Mouse (Mus musculus) heart, embryonic 15.5 days (tissue): Measurements from ENCODE around the gene Ksr2. TPM values are rescaled to one million over a fixed set of nuclear protein-coding genes. Genes with fewer than 3 reads are reported as not detected.

Source experiments
- ATAC-seq: fragments of 200-750 bp; cut with Nextera tagmentation; replicated peaks from 2 replicates; pipeline ENCODE4 v1.8.0; 2017; ENCODE audit warnings: low read depth, moderate TSS enrichment; ENCODE audit not compliant: insufficient number of reproducible peaks, insufficient read depth, low FRiP score
- H3K27ac ChIP-seq: fragments of 300-500 bp; sonication (generic); 2 replicates; pipeline ENCODE4 v1.5.1; 2015; ENCODE audit warnings: mild to moderate bottlenecking, inconsistent platforms
- H3K27me3 ChIP-seq: fragments of 300-500 bp; sonication (generic); 2 replicates; pipeline ENCODE4 v1.6.1; 2015; ENCODE audit warnings: inconsistent platforms
- H3K36me3 ChIP-seq: fragments of 300-500 bp; sonication (generic); 2 replicates; pipeline ENCODE4 v1.6.1; 2015; ENCODE audit warnings: mild to moderate bottlenecking, inconsistent platforms
- H3K4me1 ChIP-seq: fragments of 300-500 bp; sonication (generic); replicated peaks from 2 replicates; pipeline ENCODE4 v1.6.1; 2015; ENCODE audit warnings: inconsistent platforms
- H3K4me2 ChIP-seq: fragments of 300-500 bp; sonication (generic); 2 replicates; pipeline ENCODE4 v1.6.1; 2015; ENCODE audit warnings: inconsistent platforms, mild to moderate bottlenecking, moderate library complexity
- H3K4me3 ChIP-seq: fragments of 300-500 bp; sonication (generic); 2 replicates; pipeline ENCODE4 v1.5.1; 2015; ENCODE audit warnings: mild to moderate bottlenecking, inconsistent platforms
- H3K9ac ChIP-seq: fragments of 300-500 bp; sonication (generic); 2 replicates; pipeline ENCODE4 v1.6.1; 2015; ENCODE audit warnings: mild to moderate bottlenecking, inconsistent platforms
- H3K9me3 ChIP-seq: fragments of 300-500 bp; sonication (generic); replicated peaks from 2 replicates; pipeline ENCODE4 v1.6.1; 2016; ENCODE audit warnings: inconsistent platforms
- WGBS: fragments of 180-500 bp; shearing (Covaris S2); methylation state at CpG from one replicate; pipeline ENCODE4 v1.1.7; 2015; ENCODE audit warnings: mixed read lengths; 5-methylcytosine and 5-hydroxymethylcytosine counted together
- polyA plus RNA-seq: library from polyadenylated mRNA; unstranded; fragments of >200 nt; fragmentation: Nextera tagmentation; extraction: Ambion mirVana; gene quantifications from 2 replicates; pipeline ENCODE4 v1.2.1, GENCODE M21; 2015

Ksr2 gene
- polyA plus RNA-seq, 1 experiment from 2014 or later, result 0.08 TPM

- H3K4me1 ChIP-seq, result 0 out of 2 replicates have a peak, but pooled peaks cover 5% of the 10 kb centered on the region
- 0 out of 2 replicates have a peak, but pooled peaks cover 6% of the 10 kb centered on the region for H3K27me3 ChIP-seq
- H3K9me3 ChIP-seq, result no peaks in the 10 kb centered on the region
- no peak for ATAC-seq
- no peak overlapping the region for H3K4me3 ChIP-seq
- no peak overlapping the region for H3K4me2 ChIP-seq
- no peak overlapping the region for H3K27ac ChIP-seq
- no peaks in the 10 kb centered on the region for H3K36me3 ChIP-seq
- WGBS, result 82% methylated on average over 2 of the region's 2 CpGs
- no peak overlapping the region for H3K9ac ChIP-seq
Measured at GRCm38 (mm10) chr5:117452013-117452412, 38.2 kb downstream of the Ksr2 start.

DNA sequence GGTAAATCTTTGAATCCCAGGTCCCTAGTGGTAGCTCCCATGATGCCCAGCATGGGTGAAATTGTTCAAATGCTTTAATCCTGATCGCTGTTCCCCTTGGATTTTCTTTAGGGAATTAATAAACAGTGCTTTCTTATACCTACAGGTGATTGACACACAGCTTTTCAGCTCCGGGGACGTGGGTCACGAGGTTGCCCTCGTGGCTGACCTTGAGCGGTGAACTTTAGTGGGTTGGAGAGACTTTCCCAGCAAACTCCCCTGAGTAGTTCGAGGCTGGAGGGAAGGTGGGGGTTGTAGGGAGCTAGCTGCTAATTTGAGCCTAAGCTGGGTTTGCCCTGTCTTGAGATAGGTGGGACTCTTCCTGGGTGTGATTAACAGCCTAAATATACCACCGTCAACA lies 41.7 kb downstream of the Ksr2 start:
- Histone ChIP-seq H3K9ac (no peak overlapping the region), H3K4me3 (no peak overlapping the region), H3K4me1 (0 out of 2 replicates have a peak, but pooled peaks cover 5% of the 10 kb centered on the region), H3K4me2 (no peak overlapping the region), H3K27ac (no peak overlapping the region), H3K27me3 (no peaks in the 10 kb centered on the region), H3K36me3 (no peaks in the 10 kb centered on the region), H3K9me3 (no peaks in the 10 kb centered on the region)
- ATAC-seq, result no peak
- WGBS, result 56% methylated on average over 8 of the region's 8 CpGs

GRCm38 (mm10) chr5:117457121-117457520 lies 43.3 kb downstream of the Ksr2 start:
- no peaks in the 10 kb centered on the region for H3K36me3 ChIP-seq
- H3K9ac ChIP-seq, result no peak overlapping the region
- H3K4me1 ChIP-seq, result 0 out of 2 replicates have a peak, but pooled peaks cover 5% of the 10 kb centered on the region
- no peak for ATAC-seq
- H3K4me2 ChIP-seq, result no peak overlapping the region
- H3K27ac ChIP-seq, result no peak overlapping the region
- WGBS, result 60% methylated on average over 9 of the region's 9 CpGs
- no peaks in the 10 kb centered on the region for H3K27me3 ChIP-seq
- H3K9me3 ChIP-seq, result no peaks in the 10 kb centered on the region
- H3K4me3 ChIP-seq, result no peak overlapping the region

GRCm38 (mm10) chr5:117457583-117457982 lies 43.8 kb downstream of the Ksr2 start:
- no peak for ATAC-seq
- H3K27ac ChIP-seq, result no peak overlapping the region
- WGBS, result 77% methylated on average over 8 of the region's 8 CpGs

GRCm38 (mm10) chr5:117458899-117459298 lies 45.1 kb downstream of the Ksr2 start:
- Histone ChIP-seq H3K9me3 (no peaks in the 10 kb centered on the region), H3K4me1 (0 out of 2 replicates have a peak, but pooled peaks cover 5% of the 10 kb centered on the region), H3K9ac (no peak overlapping the region), H3K4me2 (no peak overlapping the region), H3K27ac (no peak overlapping the region), H3K36me3 (no peaks in the 10 kb centered on the region), H3K4me3 (no peak overlapping the region), H3K27me3 (no peaks in the 10 kb centered on the region)
- 55% methylated on average over 9 of the region's 9 CpGs for WGBS
- no peak for ATAC-seq

More at GRCm38 (mm10) chr5:117457583-117457982, 43.8 kb downstream of the Ksr2 start:
- no peak overlapping the region for H3K4me2 ChIP-seq
- no peaks in the 10 kb centered on the region for H3K9me3 ChIP-seq
- 0 out of 2 replicates have a peak, but pooled peaks cover 5% of the 10 kb centered on the region for H3K4me1 ChIP-seq
- no peaks in the 10 kb centered on the region for H3K36me3 ChIP-seq
- no peaks in the 10 kb centered on the region for H3K27me3 ChIP-seq
- H3K9ac ChIP-seq, result no peak overlapping the region
- H3K4me3 ChIP-seq, result no peak overlapping the region

GRCm38 (mm10) chr5:117460261-117460660 lies 46.5 kb downstream of the Ksr2 start:
- Histone ChIP-seq H3K9ac (no peak overlapping the region), H3K4me3 (no peak overlapping the region), H3K27me3 (no peaks in the 10 kb centered on the region), H3K27ac (no peak overlapping the region), H3K36me3 (no peaks in the 10 kb centered on the region), H3K4me1 (0 out of 2 replicates have a peak, but pooled peaks cover 5% of the 10 kb centered on the region), H3K4me2 (no peak overlapping the region), H3K9me3 (no peaks in the 10 kb centered on the region)
- WGBS, result 88% methylated on average over 14 of the region's 14 CpGs
- no peak for ATAC-seq

DNA sequence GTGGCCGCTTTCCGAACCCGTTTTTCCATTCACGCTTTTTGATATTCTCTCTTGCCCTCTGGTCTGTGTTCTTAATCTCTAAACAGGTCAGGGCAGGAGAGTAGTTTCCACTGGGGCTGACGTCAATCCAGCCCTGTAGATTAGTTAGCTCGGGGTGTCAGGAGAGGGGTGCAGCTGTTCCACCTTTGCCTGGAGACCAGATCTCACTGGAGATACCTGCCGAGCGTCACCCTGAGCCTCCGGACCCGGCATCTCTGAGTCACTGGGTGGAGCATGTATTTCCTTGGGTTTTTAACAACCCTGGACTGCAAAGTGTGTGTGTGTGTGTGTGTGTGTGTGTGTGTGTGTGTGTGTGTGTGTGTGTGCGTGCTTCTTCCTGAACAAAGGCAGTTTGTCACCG lies 53.3 kb downstream of the Ksr2 start:
- Histone ChIP-seq H3K4me3 (no peak overlapping the region), H3K9me3 (no peaks in the 10 kb centered on the region), H3K9ac (no peak overlapping the region), H3K36me3 (no peaks in the 10 kb centered on the region), H3K4me1 (no peaks in the 10 kb centered on the region), H3K27me3 (no peaks in the 10 kb centered on the region), H3K27ac (no peak overlapping the region), H3K4me2 (no peak overlapping the region)
- WGBS, result 53% methylated on average over 12 of the region's 12 CpGs
- ATAC-seq, result no peak

DNA sequence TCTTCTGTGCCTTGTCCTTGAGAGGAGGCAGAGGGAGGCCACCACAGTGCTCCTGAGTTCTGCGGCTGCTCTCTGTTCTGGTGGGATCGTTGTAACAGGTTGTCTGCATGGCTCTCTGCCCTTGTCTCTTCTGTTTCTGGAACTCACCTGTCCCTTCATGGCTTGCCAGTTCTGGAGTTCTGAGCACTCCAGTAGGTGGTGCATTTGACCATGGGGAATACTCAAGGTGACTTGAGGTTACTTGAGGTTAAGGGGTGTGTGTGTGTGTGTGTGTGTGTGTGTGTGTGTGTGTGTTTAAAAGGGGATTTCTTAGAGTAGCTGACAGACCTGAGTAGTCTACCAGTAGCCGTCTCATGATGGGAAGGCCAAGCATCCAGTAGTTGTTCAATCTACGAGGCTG lies 55.2 kb downstream of the Ksr2 start:
- ATAC-seq, result no peak
- WGBS, result 78% methylated on average over 4 of the region's 4 CpGs
- H3K4me2 ChIP-seq, result no peak overlapping the region

DNA sequence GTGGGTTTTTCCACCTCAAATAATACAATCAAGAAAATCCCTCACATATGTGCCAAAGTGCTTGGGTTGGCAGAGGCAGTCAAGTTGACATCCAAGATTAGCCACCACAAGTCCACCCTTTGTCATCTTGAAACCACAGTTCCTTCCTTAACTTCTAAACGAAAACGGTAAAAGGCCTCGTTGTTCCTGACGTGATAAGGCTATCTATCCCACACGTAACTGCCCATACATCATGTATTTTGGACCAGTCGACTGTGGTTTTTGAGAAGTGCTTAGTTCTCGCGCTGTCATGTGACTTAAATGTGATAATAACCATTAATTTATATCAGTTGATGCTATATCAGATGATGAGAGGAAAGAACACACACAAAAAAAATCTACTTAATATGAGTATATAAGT lies 55.8 kb downstream of the Ksr2 start:
- no peaks in the 10 kb centered on the region for H3K4me1 ChIP-seq
- no peak overlapping the region for H3K9ac ChIP-seq
- no peaks in the 10 kb centered on the region for H3K36me3 ChIP-seq
- no peak for ATAC-seq
- H3K9me3 ChIP-seq, result no peaks in the 10 kb centered on the region
- no peaks in the 10 kb centered on the region for H3K27me3 ChIP-seq
- H3K4me2 ChIP-seq, result no peak overlapping the region
- H3K4me3 ChIP-seq, result no peak overlapping the region
- no peak overlapping the region for H3K27ac ChIP-seq
- WGBS, result 64% methylated on average over 8 of the region's 8 CpGs

More for the DNA sequence above, 55.2 kb downstream of the Ksr2 start:
- no peak overlapping the region for H3K4me3 ChIP-seq
- H3K27me3 ChIP-seq, result no peaks in the 10 kb centered on the region
- H3K27ac ChIP-seq, result no peak overlapping the region
- no peaks in the 10 kb centered on the region for H3K36me3 ChIP-seq
- no peaks in the 10 kb centered on the region for H3K4me1 ChIP-seq
- no peak overlapping the region for H3K9ac ChIP-seq
- H3K9me3 ChIP-seq, result no peaks in the 10 kb centered on the region

DNA sequence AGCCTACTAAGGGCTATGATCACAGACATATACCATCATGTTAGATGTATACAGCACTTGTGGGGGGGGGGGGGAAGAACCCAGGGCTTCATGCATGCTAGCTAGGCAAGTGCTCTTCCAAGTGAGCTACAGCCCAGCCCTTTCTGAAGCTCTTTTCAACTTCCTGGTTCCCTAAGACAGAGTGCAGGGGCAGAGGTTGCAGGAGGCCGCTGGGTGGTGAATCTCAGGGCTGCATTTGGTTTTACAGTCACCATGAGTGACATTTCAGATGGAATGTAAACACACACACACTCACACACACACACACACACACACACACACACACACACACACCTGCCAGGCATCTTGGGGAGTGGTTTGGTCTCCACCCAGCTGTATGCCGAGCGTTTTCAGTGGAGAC lies 67.4 kb downstream of the Ksr2 start:
- Histone ChIP-seq H3K4me1 (no peaks in the 10 kb centered on the region), H3K9me3 (no peaks in the 10 kb centered on the region), H3K4me3 (no peak overlapping the region), H3K27me3 (no peaks in the 10 kb centered on the region), H3K9ac (no peak overlapping the region), H3K36me3 (no peaks in the 10 kb centered on the region), H3K4me2 (no peak overlapping the region), H3K27ac (no peak overlapping the region)
- WGBS, result 76% methylated on average over 3 of the region's 3 CpGs
- no peak for ATAC-seq

- no peaks in the 10 kb centered on the region for H3K36me3 ChIP-seq
- no peaks in the 10 kb centered on the region for H3K4me1 ChIP-seq
- WGBS, result 77% methylated on average over 12 of the region's 12 CpGs
- no peak overlapping the region for H3K4me2 ChIP-seq
- H3K9me3 ChIP-seq, result no peaks in the 10 kb centered on the region
- H3K4me3 ChIP-seq, result no peak overlapping the region
- H3K27me3 ChIP-seq, result no peaks in the 10 kb centered on the region
- no peak overlapping the region for H3K27ac ChIP-seq
- ATAC-seq, result no peak
- H3K9ac ChIP-seq, result no peak overlapping the region
Measured at GRCm38 (mm10) chr5:117481586-117481985, 67.8 kb downstream of the Ksr2 start.

DNA sequence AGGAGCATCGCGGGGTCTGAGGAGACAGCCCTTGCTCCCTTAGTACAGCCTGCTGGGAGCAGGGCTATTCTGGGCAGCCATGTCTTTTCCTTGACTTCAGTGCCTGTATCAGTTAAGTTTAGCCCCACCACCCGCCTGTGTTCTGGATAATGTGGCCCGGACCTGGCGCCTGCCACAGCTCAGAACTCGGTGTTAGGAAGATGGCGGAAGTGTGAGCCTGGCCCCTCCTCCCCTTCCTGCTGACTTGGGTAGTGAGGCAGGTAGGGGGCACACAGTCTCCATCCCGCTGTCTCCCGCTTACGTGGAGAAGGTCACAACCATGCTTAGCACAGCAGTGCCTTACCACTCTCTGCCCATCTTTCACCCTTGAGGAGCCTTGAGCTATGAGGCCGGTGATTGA lies 68.2 kb downstream of the Ksr2 start:
- H3K4me1 ChIP-seq, result no peaks in the 10 kb centered on the region
- no peaks in the 10 kb centered on the region for H3K27me3 ChIP-seq
- H3K36me3 ChIP-seq, result no peaks in the 10 kb centered on the region
- WGBS, result 66% methylated on average over 11 of the region's 11 CpGs
- H3K9ac ChIP-seq, result no peak overlapping the region
- no peak overlapping the region for H3K4me3 ChIP-seq
- no peak for ATAC-seq
- H3K27ac ChIP-seq, result no peak overlapping the region
- H3K9me3 ChIP-seq, result no peaks in the 10 kb centered on the region
- H3K4me2 ChIP-seq, result no peak overlapping the region
